Mouse (Mus musculus) cerebellum, postnatal 10 days (tissue): ENCODE measurements at regions not wholly inside any gene's neighbourhood (a gene's known extent, or its start where the extent isn't known, plus 50 kb on each side); places are given as distances from the start of the nearest gene placed in this dataset.

ENCODE experiments used
- DNase-seq, 2 experiments: peaks; one replicate each; pipeline ENCODE4 v3.0.0; 2021; ENCODE audit warnings: mixed read lengths in 2 of 2

DNA sequence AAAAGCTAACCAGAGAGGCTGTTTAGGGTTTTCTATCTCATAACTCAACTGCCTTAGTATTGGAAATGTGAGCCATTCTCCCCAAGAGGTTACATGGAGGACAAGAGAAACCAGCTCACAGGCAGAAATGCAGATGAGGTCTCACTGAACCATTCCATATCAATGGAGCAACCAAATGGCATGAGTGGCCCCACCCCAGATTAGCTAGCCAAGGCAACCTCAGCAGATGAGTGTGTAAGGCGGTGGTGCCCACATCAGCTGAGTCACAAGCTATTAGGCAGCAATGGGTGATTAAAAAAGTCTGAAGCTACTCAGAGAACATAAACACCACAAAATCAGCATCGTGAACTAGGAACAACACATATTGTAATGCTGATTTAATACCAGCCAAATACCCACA lies 133.2 kb downstream of the Lpin1 start:
- no peak for DNase-seq

DNA sequence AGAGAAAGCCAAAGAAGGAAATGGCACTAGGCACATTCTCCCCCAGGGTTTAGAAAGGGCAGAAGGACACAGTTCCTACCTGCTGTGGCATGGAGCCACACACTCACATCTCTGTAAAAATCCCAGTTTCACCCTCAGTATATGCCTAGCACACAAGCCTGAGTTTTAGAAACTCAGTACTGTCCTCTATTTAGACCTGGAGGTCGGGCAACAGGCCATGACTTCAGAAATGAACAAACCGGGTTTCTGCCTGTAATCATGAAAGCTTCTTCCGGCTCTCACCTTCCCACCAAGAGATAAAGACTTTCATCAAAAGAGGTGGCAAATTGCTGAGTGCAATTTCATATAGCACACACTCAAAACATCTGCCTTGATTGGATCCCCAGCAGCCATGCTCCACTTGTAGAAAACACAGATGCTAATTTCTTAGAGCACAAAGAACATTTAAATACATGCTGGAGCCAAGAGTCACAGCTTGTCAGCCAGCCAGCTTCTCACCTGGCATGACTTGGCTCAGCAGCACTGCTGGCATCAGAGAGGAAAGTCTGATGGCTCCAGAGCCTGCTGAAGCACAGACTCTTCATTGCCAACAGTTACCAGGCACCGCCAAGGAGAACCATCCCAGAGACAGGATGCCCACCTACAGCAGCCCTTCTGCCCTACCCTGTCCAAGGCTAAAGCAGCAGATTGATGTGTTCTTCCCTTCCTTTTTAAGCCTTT lies 136.2 kb downstream of the Lpin1 start:
- DNase-seq: peak; percentile 91 to 92

DNA sequence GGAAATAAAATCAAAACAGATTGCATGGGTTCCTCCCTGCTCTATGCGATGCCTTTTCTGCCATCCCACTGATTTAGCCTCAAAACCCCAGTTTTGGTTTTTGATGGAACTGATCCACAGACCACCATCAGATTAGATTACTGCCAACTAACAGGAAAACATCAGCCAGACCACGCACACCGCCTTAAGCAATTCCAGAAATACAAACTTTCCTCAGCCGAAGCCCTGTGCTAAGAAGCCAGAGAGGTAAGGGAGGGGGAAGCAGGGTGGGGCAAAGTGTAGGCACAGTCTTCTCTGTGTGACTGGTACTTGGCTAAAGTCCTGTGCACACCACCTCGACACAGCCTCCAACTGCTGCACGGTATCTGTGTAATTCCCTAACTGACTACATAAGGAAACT lies 153.3 kb downstream of the Lpin1 start:
- no peak for DNase-seq

- DNase-seq: peak; percentile 64 to 67
These were observed 159.9 kb downstream of the Lpin1 start for GRCm38 (mm10) chr12:16450771-16451435.

- DNase-seq: no peak
These were observed 172.0 kb downstream of the Lpin1 start for GRCm38 (mm10) chr12:16438717-16439116.

DNA sequence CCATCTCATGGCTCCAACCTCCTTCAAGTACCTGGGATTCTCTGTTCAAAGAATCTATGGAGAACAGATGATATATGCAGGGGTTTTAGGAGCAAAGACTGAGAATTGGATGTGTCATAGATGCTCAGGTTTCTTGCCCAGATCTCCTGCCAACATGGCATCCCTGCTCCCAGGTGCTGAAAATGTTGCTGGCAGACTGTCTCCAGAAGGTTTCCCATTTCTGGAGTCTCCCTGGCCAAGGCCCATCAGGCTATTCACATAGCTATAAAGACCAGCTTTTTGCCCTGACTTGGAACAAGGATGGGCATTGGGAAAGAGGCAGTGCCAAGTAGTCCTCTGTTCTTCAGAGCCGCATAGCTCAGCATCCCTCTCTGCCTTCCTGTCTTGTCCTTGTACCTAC lies 173.8 kb downstream of the Lpin1 start:
- DNase-seq: peak; percentile 44 to 67

DNA sequence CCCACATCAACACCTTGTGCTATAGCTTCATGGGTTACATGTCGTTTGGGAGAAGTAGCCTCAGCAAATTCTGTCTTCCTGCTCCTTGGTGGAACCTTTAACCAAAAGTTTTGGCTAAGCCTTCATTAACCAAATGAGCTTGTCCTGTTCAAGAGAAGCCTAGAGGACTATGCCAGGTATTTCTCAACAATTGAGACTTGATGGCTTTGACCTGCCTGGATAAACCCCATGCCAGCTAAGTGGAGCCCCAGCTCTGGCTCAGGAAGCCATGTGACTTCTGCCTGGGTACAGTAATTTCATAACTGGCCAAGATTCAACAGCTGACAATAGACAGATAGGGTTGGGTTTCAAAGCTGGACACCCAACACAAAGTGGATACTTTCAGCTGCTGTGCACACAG lies 174.5 kb downstream of the Lpin1 start:
- no peak for DNase-seq

DNA sequence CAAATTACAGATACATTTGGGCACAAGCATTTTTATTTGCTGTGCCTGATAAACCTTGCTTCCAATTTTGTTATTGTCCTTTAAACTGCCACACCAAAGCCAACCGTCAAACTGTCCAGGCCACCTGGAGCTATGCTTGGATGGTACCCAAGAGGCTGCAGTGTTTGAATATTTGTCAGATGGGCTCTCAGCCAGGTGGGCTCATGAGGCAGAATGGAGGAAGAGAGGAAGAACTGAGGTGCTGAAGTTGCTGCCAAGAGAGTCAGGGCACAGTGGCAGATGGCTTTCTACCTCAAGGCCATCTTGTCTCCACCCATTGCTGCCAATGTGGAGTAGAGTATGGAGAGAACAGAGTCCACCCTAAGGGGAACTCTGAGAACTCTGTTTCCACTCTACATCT lies 176.0 kb downstream of the Lpin1 start:
- DNase-seq: peak; percentile 97 to 98

DNA sequence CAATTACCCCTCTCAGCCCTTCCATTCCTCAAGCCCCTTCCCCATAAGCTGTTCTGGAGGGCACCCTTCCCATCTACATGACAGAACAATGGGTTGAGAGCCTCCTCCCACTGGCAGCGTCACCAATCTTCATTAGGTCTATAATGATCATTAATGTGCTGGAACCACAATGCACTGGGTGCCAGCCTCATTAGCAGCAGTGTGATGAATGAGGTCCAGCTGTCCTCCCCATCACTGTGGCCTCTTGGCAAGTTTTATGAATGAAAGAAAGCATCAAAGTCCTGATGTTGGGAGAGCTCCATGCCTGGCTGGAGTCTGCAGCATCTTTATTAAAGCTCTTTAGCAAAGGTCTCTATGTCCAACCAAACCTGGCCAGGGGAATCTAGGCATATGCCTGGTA lies 176.5 kb downstream of the Lpin1 start:
- DNase-seq: peak; percentile 43 to 63

DNA sequence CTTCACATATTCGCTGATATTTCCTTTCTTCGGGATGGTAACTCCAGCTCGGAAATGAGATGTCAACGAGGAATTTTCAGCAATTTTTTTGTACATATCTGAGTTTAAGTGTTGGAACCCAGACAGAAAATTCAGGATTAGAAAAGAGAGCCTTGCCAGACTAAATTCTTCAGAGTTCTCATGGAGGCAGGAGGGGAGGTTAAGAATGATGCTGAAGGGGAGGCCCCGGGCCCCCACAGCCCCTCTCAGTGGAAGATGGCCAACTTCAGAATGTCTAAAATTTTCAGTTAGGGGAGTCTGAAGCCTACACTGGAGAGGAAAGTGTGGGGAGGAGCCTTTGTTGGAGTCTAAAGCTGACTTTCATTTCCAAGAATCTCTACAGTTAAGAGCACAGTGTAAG lies 184.8 kb downstream of the Lpin1 start:
- no peak for DNase-seq

- no peak for DNase-seq
These were observed 186.2 kb downstream of the Lpin1 start for GRCm38 (mm10) chr12:16424526-16424925.

DNA sequence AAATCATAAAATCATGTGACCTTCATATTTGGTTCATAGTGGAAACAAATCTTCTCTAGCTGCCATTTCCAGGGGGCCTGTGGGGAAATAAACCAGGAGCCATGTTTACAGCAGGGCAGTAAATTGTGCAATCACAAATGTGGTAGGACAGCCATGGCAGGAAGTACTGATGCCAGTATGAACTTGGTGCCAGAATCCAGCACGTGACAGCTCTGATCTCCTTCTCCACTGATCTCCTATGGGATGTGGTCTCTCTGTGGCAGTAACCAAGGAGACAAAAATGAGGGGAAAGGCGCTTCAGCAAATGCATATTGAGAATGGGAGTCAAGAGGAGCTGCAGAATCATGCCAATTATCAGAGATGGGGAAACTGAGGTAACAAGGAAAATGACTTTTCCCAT lies 215.0 kb downstream of the Lpin1 start:
- peak; percentile 67 to 69 for DNase-seq

DNA sequence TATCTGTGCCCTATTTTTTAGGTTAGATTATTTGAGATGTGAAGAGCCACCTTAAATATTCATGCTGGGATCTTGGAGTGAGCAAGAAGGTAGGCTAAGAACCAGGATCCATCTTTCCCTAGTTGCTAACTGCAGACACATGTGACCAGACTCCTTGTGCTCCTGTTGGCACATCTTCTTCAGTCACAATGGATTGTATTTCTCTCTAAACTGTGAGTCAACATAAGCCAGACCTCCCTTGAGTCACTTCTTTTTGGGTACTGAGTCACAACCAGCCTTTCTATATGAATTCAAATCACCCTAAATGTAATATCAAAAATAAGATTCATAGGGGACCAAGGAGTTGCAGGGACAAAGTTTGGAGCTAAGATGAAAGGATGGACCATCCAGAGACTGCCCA lies 217.9 kb downstream of the Lpin1 start:
- DNase-seq: no peak

GRCm38 (mm10) chr12:16391630-16392269 lies 219.0 kb downstream of the Lpin1 start:
- peak in 1 of 2 experiments; percentile 27 for DNase-seq

DNA sequence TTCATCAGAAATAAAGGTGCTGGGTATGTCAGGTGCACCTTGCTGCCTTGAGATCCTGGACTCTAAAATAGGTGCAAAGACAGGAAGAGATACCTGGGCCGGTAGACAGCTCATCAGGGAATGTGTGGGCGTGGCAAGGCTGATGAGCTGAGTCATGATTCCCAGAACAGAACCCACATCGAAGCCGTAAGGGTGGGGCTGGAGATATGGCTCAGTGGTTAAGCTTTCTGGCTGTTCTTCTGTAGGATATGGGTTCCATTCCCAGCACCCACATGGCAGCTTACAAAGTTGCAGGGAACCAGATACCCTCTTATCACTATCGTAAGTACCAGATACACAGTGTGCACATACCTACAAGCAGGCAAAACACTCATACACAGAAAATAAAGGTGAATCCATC lies 219.6 kb downstream of the Lpin1 start:
- DNase-seq: no peak

DNA sequence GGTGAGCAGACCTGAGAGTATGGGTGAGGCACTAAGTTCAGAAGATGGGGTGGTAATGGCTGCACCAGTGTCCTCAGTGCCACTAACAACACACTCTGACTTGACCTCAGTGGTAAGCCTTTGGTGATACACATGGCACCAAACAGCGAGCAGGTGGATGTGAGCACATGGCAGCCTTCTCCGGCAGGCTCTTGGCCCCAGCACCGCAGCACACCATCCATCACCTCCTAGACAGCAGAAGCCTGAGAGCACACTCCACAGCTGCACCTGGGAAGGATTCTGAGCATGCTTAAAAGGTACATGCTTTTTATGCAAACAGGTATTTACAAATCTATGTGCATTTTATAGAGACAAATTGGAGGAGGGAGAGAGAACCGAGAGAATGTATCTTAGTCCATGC lies 223.7 kb downstream of the Lpin1 start:
- no peak for DNase-seq

DNA sequence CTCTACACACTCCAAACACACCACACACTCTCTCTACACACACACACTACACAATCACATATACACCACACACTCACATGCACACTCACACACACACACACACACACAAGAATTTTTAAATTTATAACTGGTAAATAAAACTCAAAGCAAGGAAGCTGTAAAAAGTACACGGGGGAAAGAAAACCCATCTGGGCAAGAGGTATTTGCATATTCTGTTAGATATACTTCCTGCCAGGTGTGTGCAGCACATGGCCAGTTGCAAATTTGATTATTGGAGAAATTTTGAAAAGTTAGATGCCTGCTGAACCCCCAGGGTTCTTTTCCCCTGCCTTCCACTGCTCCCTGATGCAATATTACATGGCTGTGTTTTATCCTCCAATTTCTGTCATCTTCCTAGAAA lies 226.4 kb downstream of the Lpin1 start:
- DNase-seq: no peak

- no peak for DNase-seq
These were observed 227.2 kb downstream of the Lpin1 start for GRCm38 (mm10) chr12:16383499-16383935.

- peak; percentile 24 to 34 for DNase-seq
These were observed 228.3 kb downstream of the Lpin1 start for GRCm38 (mm10) chr12:16382417-16382988.

GRCm38 (mm10) chr12:16381026-16381425 lies 229.7 kb downstream of the Lpin1 start:
- DNase-seq: no peak

- peak; percentile 38 to 65 for DNase-seq
These were observed 230.4 kb downstream of the Lpin1 start for GRCm38 (mm10) chr12:16380346-16380745.

DNA sequence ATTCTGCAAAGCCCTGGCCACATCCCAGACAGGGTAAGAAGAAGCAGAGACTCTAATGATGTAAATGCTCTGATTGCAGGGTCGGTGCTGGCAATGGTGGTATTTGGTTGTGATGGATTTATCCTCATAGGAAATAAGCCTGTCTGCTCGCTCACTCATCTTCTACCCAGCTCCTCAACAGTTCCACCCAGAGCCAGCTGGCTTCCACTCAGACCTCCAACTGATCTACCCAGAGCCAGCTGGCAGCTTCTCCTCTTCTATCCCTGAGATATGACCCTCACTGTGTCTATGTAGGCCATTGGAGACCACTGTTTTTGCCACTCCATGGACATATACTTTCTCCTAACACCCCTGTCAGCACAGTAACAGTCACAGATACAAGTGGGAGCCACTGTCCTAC lies 231.4 kb downstream of the Lpin1 start:
- DNase-seq: peak; percentile 84 to 89

DNA sequence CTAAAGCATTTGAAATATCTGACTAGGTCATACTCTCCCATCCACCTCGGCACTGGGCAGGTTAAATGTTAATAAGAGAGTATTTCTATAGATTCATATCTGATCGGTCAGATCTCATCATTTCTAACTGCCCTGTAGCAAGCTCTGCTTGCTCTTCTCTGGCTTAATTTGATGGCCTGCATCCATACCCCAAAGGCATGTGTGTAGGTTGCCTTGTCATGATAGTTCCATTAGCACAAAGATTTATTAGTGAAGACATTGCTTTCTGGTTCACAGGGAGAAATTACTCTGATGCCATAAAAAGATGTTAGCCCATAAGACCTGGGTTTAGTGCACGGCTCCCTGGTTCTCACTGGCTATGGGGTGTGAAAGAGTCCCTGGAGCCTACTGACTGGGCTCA lies 232.3 kb downstream of the Lpin1 start:
- peak in 1 of 2 experiments; percentile 22 for DNase-seq
